Mouse (Mus musculus) erythroblast, embryonic 14.5 days (primary cell): ENCODE data around the gene Slc26a1.

Experiments
- GATA1 ChIP-seq: IDR thresholded peaks from 2 replicates; pipeline ENCODE4 v1.6.1; 2012; ENCODE audit warnings: low read length, inconsistent platforms, mixed read lengths
- TAL1 ChIP-seq: IDR thresholded peaks from 3 replicates; pipeline ENCODE4 v1.6.1; 2012; ENCODE audit warnings: low read length, inconsistent platforms, mixed read lengths

GRCm38 (mm10) chr5:108626050-108626660 lies 49.2 kb downstream of the Slc26a1 start:
- no peak for TF ChIP-seq GATA1
- TF ChIP-seq TAL1 = no peak
